Mouse (Mus musculus) stomach, embryonic 16.5 days (tissue): ENCODE results near the gene Acrbp. TPM values are rescaled to one million over a fixed set of nuclear protein-coding genes. Genes with fewer than 3 reads are reported as not detected.

Source experiments
- ATAC-seq: fragments of 200-750 bp; cut with Nextera tagmentation; 2 replicates; pipeline ENCODE4 v1.8.0; 2017; ENCODE audit warnings: moderate number of reproducible peaks, moderate TSS enrichment; ENCODE audit not compliant: insufficient read depth, low FRiP score
- H3K27ac ChIP-seq: fragments of 300-500 bp; sonication (generic); 2 replicates; pipeline ENCODE4 v1.5.1; 2014; ENCODE audit warnings: low read length
- H3K27me3 ChIP-seq: fragments of 300-500 bp; sonication (generic); 2 replicates; pipeline ENCODE4 v1.6.1; 2014; ENCODE audit warnings: low read length, control low read depth, mixed read lengths; ENCODE audit not compliant: control insufficient read depth, insufficient read depth
- H3K36me3 ChIP-seq: fragments of 300-500 bp; sonication (generic); 2 replicates; pipeline ENCODE4 v1.6.1; 2014; ENCODE audit warnings: low read length; ENCODE audit not compliant: control insufficient read depth, insufficient read depth
- H3K4me1 ChIP-seq: fragments of 300-500 bp; sonication (generic); 2 replicates; pipeline ENCODE4 v1.6.1; 2014; ENCODE audit warnings: low read length, control low read depth, mixed read lengths; ENCODE audit not compliant: control insufficient read depth, insufficient read depth
- H3K4me2 ChIP-seq: fragments of 300-500 bp; sonication (generic); 2 replicates; pipeline ENCODE4 v1.6.1; 2014; ENCODE audit warnings: low read depth, low read length, mixed read lengths
- H3K4me3 ChIP-seq: fragments of 300-500 bp; sonication (generic); replicated peaks from 2 replicates; pipeline ENCODE4 v1.5.1; 2014; ENCODE audit warnings: mild to moderate bottlenecking, low read length
- H3K9ac ChIP-seq: fragments of 300-500 bp; sonication (generic); 2 replicates; pipeline ENCODE4 v1.6.1; 2014; ENCODE audit warnings: low read length
- H3K9me3 ChIP-seq: fragments of 300-500 bp; sonication (generic); replicated peaks from 2 replicates; pipeline ENCODE4 v1.6.1; 2016; ENCODE audit warnings: low read length, control low read depth; ENCODE audit not compliant: control insufficient read depth
- WGBS: fragments of 180-500 bp; shearing (Covaris S2); extraction: QIAGEN DNeasy Blood & Tissue Kit; methylation state at CpG from one replicate; pipeline ENCODE4 v1.1.7; 2014; 5-methylcytosine and 5-hydroxymethylcytosine counted together
- polyA plus RNA-seq: library from polyadenylated mRNA; unstranded; fragments of >200 nt; fragmentation: Nextera tagmentation; extraction: Ambion mirVana; gene quantifications from 2 replicates; pipeline ENCODE4 v1.2.1, GENCODE M21; 2015

The Acrbp gene
- polyA plus RNA-seq, 1 experiment from 2014 or later: 10.6 TPM

DNA sequence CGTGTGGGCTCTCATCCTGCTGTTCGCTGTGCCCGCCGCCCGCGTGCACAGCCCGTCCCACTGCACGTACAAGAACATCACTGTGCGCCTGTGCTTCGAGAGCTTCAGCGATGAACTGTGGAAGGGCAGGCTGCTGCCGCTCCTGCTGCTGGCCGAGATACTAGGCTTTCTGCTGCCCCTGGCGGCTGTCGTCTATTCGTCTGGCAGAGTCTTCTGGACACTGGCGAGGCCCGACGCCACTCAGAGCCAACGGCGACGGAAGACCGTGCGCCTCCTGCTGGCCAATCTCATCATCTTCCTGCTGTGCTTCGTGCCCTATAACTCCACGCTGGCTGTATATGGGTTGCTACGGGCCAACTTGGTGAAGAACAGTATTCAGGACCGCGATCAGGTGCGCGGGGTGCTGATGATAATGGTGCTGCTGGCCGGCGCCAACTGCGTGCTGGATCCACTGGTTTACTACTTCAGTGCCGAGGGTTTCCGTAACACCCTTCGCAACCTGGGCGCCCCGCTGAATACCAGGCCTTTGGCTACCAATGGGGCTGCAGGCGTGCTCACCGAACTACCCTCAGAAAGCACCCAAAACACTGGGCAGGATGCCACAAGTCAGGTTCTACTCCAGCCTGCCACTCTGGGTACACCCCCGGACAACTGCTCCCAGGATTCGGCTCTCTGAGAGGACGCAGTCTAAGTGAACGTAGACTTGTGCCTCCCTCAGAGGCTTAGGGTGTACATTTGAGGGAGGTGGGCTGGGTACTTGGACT lies 32.5 kb downstream of the Acrbp start:
- 25% methylated on average over 45 of the region's 45 CpGs for WGBS
- Histone ChIP-seq H3K36me3 (no peaks in the 10 kb centered on the region), H3K27ac (0 out of 2 replicates have a peak overlapping the region, but pooled peaks have one; percentile 57), H3K27me3 (no peaks in the 10 kb centered on the region), H3K4me3 (peak overlapping the region; percentile 45), H3K4me1 (peaks cover 8% of the 10 kb centered on the region; the same call in 1 of the 2 replicates), H3K4me2 (peak overlapping the region; percentile 59), H3K9me3 (no peaks in the 10 kb centered on the region), H3K9ac (peak overlapping the region; percentile 72)
- peak; percentile 88 for ATAC-seq

GRCm38 (mm10) chr6:125082801-125083386 lies 33.4 kb downstream of the Acrbp start:
- Histone ChIP-seq H3K4me2 (no peak overlapping the region), H3K27ac (no peak overlapping the region), H3K9me3 (no peaks in the 10 kb centered on the region), H3K36me3 (no peaks in the 10 kb centered on the region), H3K4me3 (no peak overlapping the region), H3K4me1 (peaks cover 8% of the 10 kb centered on the region; the same call in 1 of the 2 replicates), H3K9ac (no peak overlapping the region), H3K27me3 (no peaks in the 10 kb centered on the region)
- 82% methylated on average over 7 of the region's 7 CpGs for WGBS
- no peak for ATAC-seq

GRCm38 (mm10) chr6:125084424-125084823 lies 34.9 kb downstream of the Acrbp start:
- H3K36me3 ChIP-seq: no peaks in the 10 kb centered on the region
- WGBS: 7% methylated on average over 4 of the region's 4 CpGs
- no peak overlapping the region for H3K27ac ChIP-seq
- H3K9ac ChIP-seq: 0 out of 2 replicates have a peak overlapping the region, but pooled peaks have one; percentile 11
- peak; percentile 16; the same call in 1 of the 2 replicates for ATAC-seq
- no peaks in the 10 kb centered on the region for H3K9me3 ChIP-seq
- H3K4me2 ChIP-seq: no peak overlapping the region
- no peaks in the 10 kb centered on the region for H3K27me3 ChIP-seq
- H3K4me1 ChIP-seq: peaks cover 14% of the 10 kb centered on the region
- H3K4me3 ChIP-seq: no peak overlapping the region

GRCm38 (mm10) chr6:125087937-125088336 lies 38.4 kb downstream of the Acrbp start:
- peaks cover 24% of the 10 kb centered on the region for H3K4me1 ChIP-seq
- 76% methylated on average over 3 of the region's 3 CpGs for WGBS

GRCm38 (mm10) chr6:125088561-125089321 lies 39.3 kb downstream of the Acrbp start:
- no peaks in the 10 kb centered on the region for H3K9me3 ChIP-seq
- H3K27ac ChIP-seq: peak overlapping the region; percentile 95
- no peaks in the 10 kb centered on the region for H3K27me3 ChIP-seq
- WGBS: 2% methylated on average over 20 of the region's 20 CpGs
- H3K4me2 ChIP-seq: peak overlapping the region; percentile 56
- ATAC-seq: peak; percentile 87
- no peaks in the 10 kb centered on the region for H3K36me3 ChIP-seq
- H3K4me3 ChIP-seq: no peak overlapping the region
- H3K9ac ChIP-seq: peak overlapping the region; percentile 1; the same call in 1 of the 2 replicates
- H3K4me1 ChIP-seq: peaks cover 24% of the 10 kb centered on the region

More at GRCm38 (mm10) chr6:125087937-125088336, 38.4 kb downstream of the Acrbp start:
- H3K4me3 ChIP-seq: no peak overlapping the region
- no peak for ATAC-seq
- no peaks in the 10 kb centered on the region for H3K27me3 ChIP-seq
- peak overlapping the region; percentile 95 for H3K27ac ChIP-seq
- H3K36me3 ChIP-seq: no peaks in the 10 kb centered on the region
- H3K9me3 ChIP-seq: no peaks in the 10 kb centered on the region
- no peak overlapping the region for H3K4me2 ChIP-seq
- no peak overlapping the region for H3K9ac ChIP-seq

GRCm38 (mm10) chr6:125089521-125090321 lies 40.2 kb downstream of the Acrbp start:
- 1% methylated on average over 15 of the region's 15 CpGs for WGBS
- peak overlapping the region; percentile 58 for H3K9ac ChIP-seq

DNA sequence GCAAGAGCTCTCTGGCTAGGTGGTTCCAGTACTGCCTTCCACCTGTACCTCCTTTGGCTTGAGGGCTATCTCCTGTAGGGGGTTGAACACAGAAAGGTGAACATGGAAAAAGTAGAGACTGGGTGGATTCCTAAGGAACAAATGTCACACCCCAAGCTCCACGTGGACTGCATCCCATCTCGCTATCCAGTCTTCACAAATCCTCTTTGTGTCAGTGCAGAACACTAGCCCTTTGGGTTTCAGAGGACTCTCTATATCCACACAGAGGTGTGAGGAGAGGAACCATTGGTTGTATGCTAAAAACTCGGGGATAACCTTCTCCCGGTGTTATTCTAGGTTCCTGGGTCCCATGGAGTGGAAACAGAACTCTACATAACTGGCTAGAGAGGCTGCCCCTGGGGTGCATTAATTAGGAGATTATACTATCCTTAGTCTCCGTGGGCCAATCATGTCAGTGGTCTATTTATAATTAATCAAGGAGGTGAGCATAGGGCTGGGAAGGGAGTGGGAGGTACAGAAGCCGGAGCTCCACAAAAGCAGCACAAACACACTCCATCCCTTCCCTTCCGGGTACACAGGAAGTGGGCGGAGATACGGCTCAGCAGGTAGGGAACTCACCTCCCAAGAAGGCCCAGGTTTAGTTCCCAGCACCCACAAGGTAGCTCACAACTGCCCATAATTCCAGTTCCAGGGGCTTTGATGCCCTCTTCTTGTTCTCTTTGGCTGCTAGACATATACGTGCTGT lies 41.0 kb downstream of the Acrbp start:
- H3K4me3 ChIP-seq: peak overlapping the region; percentile 14; the same call in 1 of the 2 replicates
- H3K4me1 ChIP-seq: peaks cover 24% of the 10 kb centered on the region
- no peaks in the 10 kb centered on the region for H3K9me3 ChIP-seq
- H3K27ac ChIP-seq: peak overlapping the region; percentile 95
- no peaks in the 10 kb centered on the region for H3K36me3 ChIP-seq
- ATAC-seq: no peak
- no peaks in the 10 kb centered on the region for H3K27me3 ChIP-seq
- peak overlapping the region; percentile 56 for H3K4me2 ChIP-seq
- WGBS: 44% methylated on average over 10 of the region's 10 CpGs
- peak overlapping the region; percentile 58 for H3K9ac ChIP-seq

More at GRCm38 (mm10) chr6:125089521-125090321, 40.2 kb downstream of the Acrbp start:
- Histone ChIP-seq H3K4me2 (peak overlapping the region; percentile 56), H3K27me3 (no peaks in the 10 kb centered on the region), H3K4me1 (peaks cover 21% of the 10 kb centered on the region), H3K9me3 (no peaks in the 10 kb centered on the region), H3K27ac (peak overlapping the region; percentile 95), H3K4me3 (peak overlapping the region; percentile 14), H3K36me3 (no peaks in the 10 kb centered on the region)
- peak; percentile 77 for ATAC-seq

DNA sequence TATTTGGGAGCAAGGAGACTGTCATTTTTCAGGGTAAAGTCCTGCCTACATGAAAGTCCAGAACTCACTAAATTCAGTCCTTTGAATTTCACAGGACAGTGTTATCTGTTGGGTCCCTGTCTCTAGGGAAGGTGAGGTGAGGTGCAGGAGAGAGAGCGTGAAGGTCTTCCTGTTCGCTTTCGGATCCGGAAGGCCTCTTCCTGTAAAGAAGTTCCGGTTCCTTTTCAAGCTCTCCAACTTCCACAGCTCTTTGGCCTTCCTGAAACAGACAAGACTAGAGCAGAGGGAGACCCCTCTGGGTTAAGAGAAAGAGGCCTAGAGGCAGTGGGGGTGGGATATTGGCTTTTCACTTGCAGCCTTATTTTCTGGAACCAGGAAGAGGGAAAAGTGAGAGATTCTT lies 42.9 kb downstream of the Acrbp start:
- Histone ChIP-seq H3K4me1 (peaks cover 27% of the 10 kb centered on the region), H3K9ac (no peak overlapping the region), H3K9me3 (no peaks in the 10 kb centered on the region), H3K4me2 (no peak overlapping the region), H3K4me3 (no peak overlapping the region), H3K27me3 (no peaks in the 10 kb centered on the region), H3K27ac (no peak overlapping the region), H3K36me3 (no peaks in the 10 kb centered on the region)
- WGBS: 86% methylated on average over 5 of the region's 5 CpGs
- no peak for ATAC-seq
